Mouse (Mus musculus): ENCODE data around the gene Nucb1.

DNA sequence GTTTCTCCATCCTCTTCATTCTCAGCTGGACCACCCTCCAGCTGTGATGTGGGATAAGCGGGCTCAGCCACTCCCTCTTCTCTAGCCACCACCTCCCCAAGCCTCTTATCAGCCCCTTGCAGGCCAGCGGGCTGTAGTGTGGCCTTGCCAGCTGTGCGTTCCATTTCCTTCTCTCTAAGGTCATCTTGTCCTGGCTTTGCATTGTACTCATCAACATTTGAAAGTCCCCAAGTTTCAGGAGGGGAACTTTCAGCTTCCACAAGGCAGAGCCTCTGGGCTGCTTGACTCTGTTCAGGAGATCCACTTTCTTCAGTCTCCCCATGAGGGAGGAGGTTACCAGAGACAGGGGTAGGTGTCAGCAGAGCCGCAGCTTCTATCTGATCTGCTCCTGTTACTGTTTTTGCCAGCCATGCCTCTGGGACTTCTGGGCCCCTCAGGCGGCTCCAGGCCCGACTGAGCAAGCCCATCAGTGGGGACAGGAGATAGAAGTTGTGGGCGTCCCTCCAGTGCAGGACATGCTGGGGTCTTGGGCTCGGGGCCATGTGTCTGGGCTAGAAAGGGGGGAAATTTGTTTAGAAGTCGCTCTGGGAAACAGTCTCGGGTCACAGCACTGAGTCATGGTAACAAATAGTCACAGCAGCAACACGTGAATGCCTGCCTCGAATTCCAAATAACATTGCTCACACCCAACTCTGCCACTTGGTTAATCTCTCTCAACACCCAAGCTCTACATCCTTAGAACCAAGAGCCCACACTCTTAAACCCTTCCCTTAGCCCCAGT lies 14.8 kb upstream of the Nucb1 start:
- no peak for TF ChIP-seq CTCF (IDR thresholded peaks at IDR 0.05; ENCODE audit: borderline replicate concordance, insufficient read depth, low read length)
- no peak; the same call in 1 of the 2 replicates for TF ChIP-seq POLR2A (IDR thresholded peaks at IDR 0.05; ENCODE audit: low read depth, low read length)
